Mouse (Mus musculus): ENCODE data around the gene Ptgir. TPM values are rescaled to one million over a fixed set of nuclear protein-coding genes. Genes with fewer than 3 reads are reported as not detected.
A peak's percentile ranks its signal among the peaks of the same experiment; 100 is the strongest.

Gene Ptgir
- polyA plus RNA-seq (2016; fragmentation: Nextera tagmentation; extraction: Ambion mirVana), result 1.6 and 2.1 TPM in 2 replicates

GRCm38 (mm10) chr7:16906281-16906680 lies at the start of gene Ptgir:
TSS of gene Ptgir (plus strand) at chr7:16906490.
- H3K9me3 ChIP-seq (replicated peaks), result no peaks in the 10 kb centered on the region
- H3K4me3 ChIP-seq, result no peak within 1 kb of the TSS
- 4% methylated on average over 6 of the region's 6 CpGs for WGBS
- no peak within 1 kb of the TSS for H3K4me2 ChIP-seq (replicated peaks)
- peaks cover 10% of the 10 kb centered on the region; the same call in 1 of the 2 replicates for H3K27me3 ChIP-seq
- H3K9ac ChIP-seq, result 0 out of 2 replicates have a peak within 1 kb of the TSS, but pooled peaks have one; percentile 18
- no peaks in the 10 kb centered on the region for H3K36me3 ChIP-seq
- peak within 1 kb of the TSS; percentile 7; the same call in 1 of the 2 replicates for H3K27ac ChIP-seq
- no peak for ATAC-seq (ENCODE audit: low FRiP score)
- peaks cover 47% of the 10 kb centered on the region for H3K4me1 ChIP-seq

- no peaks in the 10 kb centered on the region for H3K9me3 ChIP-seq (replicated peaks)
- no peak overlapping the region for H3K9ac ChIP-seq
- H3K27ac ChIP-seq, result no peak overlapping the region
- peaks cover 48% of the 10 kb centered on the region for H3K36me3 ChIP-seq
- H3K4me1 ChIP-seq, result no peaks in the 10 kb centered on the region
- no peak overlapping the region for H3K4me3 ChIP-seq
- 23% methylated on average over 17 of the region's 17 CpGs for WGBS
- no peaks in the 10 kb centered on the region for H3K27me3 ChIP-seq
- no peak overlapping the region for H3K4me2 ChIP-seq (replicated peaks)
- ATAC-seq (ENCODE audit: low FRiP score), result no peak
Observed at GRCm38 (mm10) chr7:16858336-16858735, 48.0 kb upstream of the Ptgir start.

GRCm38 (mm10) chr7:16859902-16860651 lies 46.2 kb upstream of the Ptgir start:
- H3K27ac ChIP-seq, result no peak overlapping the region
- no peak for ATAC-seq (ENCODE audit: low FRiP score)
- H3K9ac ChIP-seq, result no peak overlapping the region
- WGBS, result 32% methylated on average over 5 of the region's 5 CpGs
- H3K27me3 ChIP-seq, result no peaks in the 10 kb centered on the region
- H3K4me2 ChIP-seq (replicated peaks), result no peak overlapping the region
- H3K4me1 ChIP-seq, result no peaks in the 10 kb centered on the region
- no peaks in the 10 kb centered on the region for H3K9me3 ChIP-seq (replicated peaks)
- H3K36me3 ChIP-seq, result peaks cover 47% of the 10 kb centered on the region
- no peak overlapping the region for H3K4me3 ChIP-seq

GRCm38 (mm10) chr7:16867488-16867887 lies 38.8 kb upstream of the Ptgir start:
- Histone ChIP-seq H3K9me3 (replicated peaks) (no peaks in the 10 kb centered on the region), H3K9ac (no peak overlapping the region), H3K4me2 (replicated peaks) (no peak overlapping the region), H3K27ac (no peak overlapping the region), H3K27me3 (no peaks in the 10 kb centered on the region), H3K4me1 (peaks cover 3% of the 10 kb centered on the region; the same call in 1 of the 2 replicates), H3K36me3 (peaks cover 44% of the 10 kb centered on the region), H3K4me3 (no peak overlapping the region)
- ATAC-seq (ENCODE audit: low FRiP score), result no peak
- WGBS, result 88% methylated on average over 3 of the region's 3 CpGs

GRCm38 (mm10) chr7:16869497-16869896 lies 36.8 kb upstream of the Ptgir start:
- peak overlapping the region; percentile 50 for H3K4me2 ChIP-seq (replicated peaks)
- WGBS, result 14% methylated on average over 16 of the region's 16 CpGs
- H3K4me3 ChIP-seq, result peak overlapping the region; percentile 24
- ATAC-seq (ENCODE audit: low FRiP score), result peak; percentile 93
- peak overlapping the region; percentile 71 for H3K27ac ChIP-seq
- no peaks in the 10 kb centered on the region for H3K9me3 ChIP-seq (replicated peaks)
- no peaks in the 10 kb centered on the region for H3K27me3 ChIP-seq
- peaks cover 3% of the 10 kb centered on the region; the same call in 1 of the 2 replicates for H3K4me1 ChIP-seq
- H3K36me3 ChIP-seq, result peaks cover 34% of the 10 kb centered on the region
- H3K9ac ChIP-seq, result peak overlapping the region; percentile 41; the same call in 1 of the 2 replicates

GRCm38 (mm10) chr7:16871600-16871999 lies 34.7 kb upstream of the Ptgir start:
- no peak for ATAC-seq (ENCODE audit: low FRiP score)
- H3K9ac ChIP-seq, result no peak overlapping the region
- peaks cover 13% of the 10 kb centered on the region for H3K4me1 ChIP-seq
- no peak overlapping the region for H3K4me2 ChIP-seq (replicated peaks)
- H3K9me3 ChIP-seq (replicated peaks), result no peaks in the 10 kb centered on the region
- WGBS, result 80% methylated on average over 10 of the region's 10 CpGs
- no peak overlapping the region for H3K4me3 ChIP-seq
- H3K27me3 ChIP-seq, result no peaks in the 10 kb centered on the region
- H3K27ac ChIP-seq, result no peak overlapping the region
- peaks cover 20% of the 10 kb centered on the region; the same call in 1 of the 2 replicates for H3K36me3 ChIP-seq

GRCm38 (mm10) chr7:16872478-16872877 lies 33.8 kb upstream of the Ptgir start:
- H3K9ac ChIP-seq, result no peak overlapping the region
- H3K27me3 ChIP-seq, result no peaks in the 10 kb centered on the region
- H3K27ac ChIP-seq, result no peak overlapping the region
- H3K4me3 ChIP-seq, result no peak overlapping the region
- no peak for ATAC-seq (ENCODE audit: low FRiP score)
- peaks cover 18% of the 10 kb centered on the region; the same call in 1 of the 2 replicates for H3K36me3 ChIP-seq
- H3K4me1 ChIP-seq, result peaks cover 20% of the 10 kb centered on the region
- WGBS, result 90% methylated on average over 9 of the region's 9 CpGs
- H3K4me2 ChIP-seq (replicated peaks), result no peak overlapping the region
- H3K9me3 ChIP-seq (replicated peaks), result no peaks in the 10 kb centered on the region

GRCm38 (mm10) chr7:16873392-16873791 lies 32.9 kb upstream of the Ptgir start:
- no peak overlapping the region for H3K4me3 ChIP-seq
- no peak for ATAC-seq (ENCODE audit: low FRiP score)
- WGBS, result 93% methylated on average over 4 of the region's 4 CpGs
- no peaks in the 10 kb centered on the region for H3K27me3 ChIP-seq
- H3K4me1 ChIP-seq, result peaks cover 20% of the 10 kb centered on the region
- H3K4me2 ChIP-seq (replicated peaks), result no peak overlapping the region
- H3K27ac ChIP-seq, result no peak overlapping the region
- H3K36me3 ChIP-seq, result peaks cover 14% of the 10 kb centered on the region; the same call in 1 of the 2 replicates
- H3K9ac ChIP-seq, result no peak overlapping the region
- no peaks in the 10 kb centered on the region for H3K9me3 ChIP-seq (replicated peaks)

GRCm38 (mm10) chr7:16874190-16874589 lies 32.1 kb upstream of the Ptgir start:
- no peaks in the 10 kb centered on the region for H3K27me3 ChIP-seq
- 5% methylated on average over 17 of the region's 17 CpGs for WGBS
- H3K4me3 ChIP-seq, result peak overlapping the region; percentile 13
- H3K4me1 ChIP-seq, result peaks cover 20% of the 10 kb centered on the region
- H3K9ac ChIP-seq, result 0 out of 2 replicates have a peak overlapping the region, but pooled peaks have one; percentile 2
- peak overlapping the region; percentile 58 for H3K27ac ChIP-seq
- H3K9me3 ChIP-seq (replicated peaks), result no peaks in the 10 kb centered on the region
- peak overlapping the region; percentile 35 for H3K4me2 ChIP-seq (replicated peaks)
- H3K36me3 ChIP-seq, result peaks cover 14% of the 10 kb centered on the region; the same call in 1 of the 2 replicates
- ATAC-seq (ENCODE audit: low FRiP score), result no peak

- WGBS, result under 1% methylated on average over 33 of the region's 33 CpGs
- peak; percentile 97 for ATAC-seq (ENCODE audit: low FRiP score)
- Histone ChIP-seq H3K4me1 (peaks cover 20% of the 10 kb centered on the region), H3K27ac (peak overlapping the region; percentile 58), H3K9ac (0 out of 2 replicates have a peak overlapping the region, but pooled peaks have one; percentile 2), H3K4me3 (peak overlapping the region; percentile 70), H3K4me2 (replicated peaks) (peak overlapping the region; percentile 79), H3K27me3 (no peaks in the 10 kb centered on the region), H3K36me3 (peaks cover 14% of the 10 kb centered on the region; the same call in 1 of the 2 replicates), H3K9me3 (replicated peaks) (no peaks in the 10 kb centered on the region)
Observed at GRCm38 (mm10) chr7:16874756-16875309, 31.5 kb upstream of the Ptgir start.

- Histone ChIP-seq H3K27me3 (no peaks in the 10 kb centered on the region), H3K4me3 (peak within 1 kb of the TSS; percentile 70), H3K36me3 (peaks cover 14% of the 10 kb centered on the region; the same call in 1 of the 2 replicates), H3K4me2 (replicated peaks) (peak within 1 kb of the TSS; percentile 79), H3K9me3 (replicated peaks) (no peaks in the 10 kb centered on the region), H3K27ac (peak within 1 kb of the TSS; percentile 82), H3K9ac (peak within 1 kb of the TSS; percentile 91), H3K4me1 (peaks cover 23% of the 10 kb centered on the region)
- WGBS, result 0% methylated on average over 1 of the region's 1 CpGs
- ATAC-seq (ENCODE audit: low FRiP score), result no peak
Observed at GRCm38 (mm10) chr7:16875310-16875325, 31.2 kb upstream of the Ptgir start, which contains the start of gene Dact3. TSS of gene Dact3 (plus strand) at chr7:16875317.

- peak overlapping the region; percentile 91 for H3K9ac ChIP-seq
- peak overlapping the region; percentile 70 for H3K4me3 ChIP-seq
- WGBS, result under 1% methylated on average over 33 of the region's 42 CpGs
- no peaks in the 10 kb centered on the region for H3K9me3 ChIP-seq (replicated peaks)
- peaks cover 14% of the 10 kb centered on the region; the same call in 1 of the 2 replicates for H3K36me3 ChIP-seq
- peak overlapping the region; percentile 82 for H3K27ac ChIP-seq
- H3K27me3 ChIP-seq, result no peaks in the 10 kb centered on the region
- peak overlapping the region; percentile 79 for H3K4me2 ChIP-seq (replicated peaks)
- peaks cover 25% of the 10 kb centered on the region for H3K4me1 ChIP-seq
- no peak; the same call in 1 of the 2 replicates for ATAC-seq (ENCODE audit: low FRiP score)
Observed at GRCm38 (mm10) chr7:16875326-16875725, 31.0 kb upstream of the Ptgir start.
